Mouse (Mus musculus) kidney, adult 2 months (tissue): ENCODE measurements at regions not wholly inside any gene's neighbourhood (a gene's known extent, or its start where the extent isn't known, plus 50 kb on each side); places are given as distances from the start of the nearest gene placed in this dataset.

Experiments used
- DNase-seq: peaks from one replicate; pipeline ENCODE4 v3.0.0; 2021
- H3K27ac ChIP-seq: fragments of 200-500 bp; 2 replicates; pipeline ENCODE4 v1.5.1; 2012; ENCODE audit warnings: low read depth, low read length, control low read depth, inconsistent platforms; ENCODE audit not compliant: insufficient read depth
- H3K27me3 ChIP-seq: fragments of 200-500 bp; replicated peaks from 2 replicates; pipeline ENCODE4 v1.6.1; 2012; ENCODE audit warnings: mild to moderate bottlenecking, moderate library complexity, low read length, inconsistent platforms; ENCODE audit not compliant: control insufficient read depth, insufficient read depth
- H3K36me3 ChIP-seq: fragments of 200-500 bp; 2 replicates; pipeline ENCODE4 v1.6.1; 2012; ENCODE audit warnings: mild to moderate bottlenecking, moderate library complexity, low read length, inconsistent platforms; ENCODE audit not compliant: control insufficient read depth, insufficient read depth
- H3K4me1 ChIP-seq: fragments of 200-500 bp; 2 replicates; pipeline ENCODE4 v1.6.1; 2011; ENCODE audit warnings: low read length; ENCODE audit not compliant: control insufficient read depth, insufficient read depth
- H3K4me3 ChIP-seq: fragments of 200-500 bp; 2 replicates; pipeline ENCODE4 v1.5.1; 2011; ENCODE audit warnings: mild to moderate bottlenecking, low read depth, low read length, control low read depth; ENCODE audit not compliant: insufficient read depth
- CTCF ChIP-seq: fragments of 200-500 bp; conservative IDR thresholded peaks from 2 replicates; pipeline ENCODE4 v1.5.1; 2011; ENCODE audit warnings: low read depth, mild to moderate bottlenecking, control low read depth, low read length, moderate library complexity, mixed read lengths; ENCODE audit not compliant: insufficient read depth, insufficient read length
- POLR2A ChIP-seq: fragments of 200-500 bp; IDR thresholded peaks from one replicate; pipeline ENCODE4 v1.6.1; 2011; ENCODE audit warnings: low read depth, low read length, control low read depth
- WGBS: fragments of 180-500 bp; shearing (Covaris S2); methylation state at CpG from one replicate; pipeline ENCODE4 v1.1.7; 2018; 5-methylcytosine and 5-hydroxymethylcytosine counted together

DNA sequence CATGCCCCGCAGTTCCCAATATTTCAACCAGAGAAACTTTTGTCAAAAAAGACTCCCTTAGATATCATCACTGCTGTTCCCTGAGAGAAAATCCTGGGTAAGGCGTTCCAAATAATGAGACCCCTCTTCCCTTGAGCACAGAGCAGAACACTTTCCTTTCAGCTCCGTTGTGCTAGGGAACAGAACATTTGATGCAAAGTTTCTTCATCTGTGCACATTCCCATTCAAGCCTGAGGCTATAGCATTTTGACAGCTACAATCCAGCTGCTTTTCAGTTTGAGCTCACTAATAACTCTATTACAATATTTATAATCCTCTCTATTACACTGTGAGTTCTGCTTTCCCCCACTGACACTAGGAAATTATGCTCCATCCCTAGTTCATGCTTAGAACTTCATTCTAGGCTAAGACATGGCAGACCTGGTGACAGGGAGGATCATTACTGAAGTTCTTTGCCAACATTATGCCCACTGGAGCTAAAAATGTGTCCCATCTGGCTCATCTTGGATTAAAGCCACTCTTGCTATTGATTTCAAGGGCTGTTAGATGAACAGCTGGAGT, 692.8 kb downstream of the Dnah5 start:
- no peak for TF ChIP-seq POLR2A
- TF ChIP-seq CTCF: no peak
- H3K27me3 ChIP-seq: no peaks in the 10 kb centered on the region
- no peak overlapping the region for H3K27ac ChIP-seq
- H3K4me3 ChIP-seq: no peak overlapping the region
- no peaks in the 10 kb centered on the region for H3K36me3 ChIP-seq
- H3K4me1 ChIP-seq: no peaks in the 10 kb centered on the region
- WGBS: 70% methylated on average over 3 of the region's 3 CpGs
- no peak for DNase-seq

DNA sequence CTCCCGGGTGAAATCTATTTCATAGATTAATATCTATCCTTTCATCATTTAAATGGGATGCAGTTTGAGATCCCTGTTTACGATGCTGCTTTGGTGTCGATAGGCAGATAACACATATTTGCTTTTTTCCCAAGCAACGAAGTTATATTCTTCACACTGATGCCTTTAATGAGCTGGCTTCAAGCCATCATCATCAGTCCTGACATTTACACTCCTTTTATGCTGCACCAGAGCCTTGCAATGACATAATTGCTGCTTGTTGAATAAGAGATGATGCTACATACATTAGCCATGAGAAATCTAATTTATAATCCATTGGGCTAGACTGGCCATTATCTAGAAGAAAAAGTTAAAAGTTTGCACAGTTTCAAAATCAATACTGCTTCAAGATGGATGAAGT, 718.9 kb downstream of the Dnah5 start:
- Histone ChIP-seq H3K4me3 (no peak overlapping the region), H3K27ac (no peak overlapping the region), H3K4me1 (no peaks in the 10 kb centered on the region), H3K36me3 (no peaks in the 10 kb centered on the region), H3K27me3 (no peaks in the 10 kb centered on the region)
- TF ChIP-seq POLR2A: no peak
- no peak for TF ChIP-seq CTCF
- WGBS: 72% methylated on average over 4 of the region's 4 CpGs
- no peak for DNase-seq

DNA sequence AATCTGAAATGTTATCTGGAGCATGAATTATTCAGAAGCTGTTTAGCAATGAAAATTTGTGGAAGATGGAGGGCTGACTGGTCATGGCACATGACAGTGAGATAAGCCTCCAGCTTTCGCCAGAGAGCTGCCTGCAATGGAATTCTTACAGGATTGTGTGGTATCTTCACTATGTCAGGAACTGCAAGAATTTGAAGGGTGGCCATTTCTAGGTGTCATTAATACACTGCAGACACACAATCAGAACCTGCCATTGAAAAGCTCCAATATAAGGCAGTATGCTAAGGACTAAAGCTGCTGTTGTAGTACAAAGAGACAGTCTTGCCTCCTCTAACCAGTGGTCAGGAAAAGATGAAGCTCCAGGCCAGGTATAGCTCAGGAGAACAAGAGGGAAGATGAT, 744.7 kb downstream of the Dnah5 start:
- 68% methylated on average over 1 of the region's 1 CpGs for WGBS
- no peaks in the 10 kb centered on the region; the same call in 1 of the 2 replicates for H3K27me3 ChIP-seq
- H3K4me1 ChIP-seq: no peaks in the 10 kb centered on the region
- no peak overlapping the region for H3K27ac ChIP-seq
- no peaks in the 10 kb centered on the region for H3K36me3 ChIP-seq
- no peak for DNase-seq
- no peak overlapping the region for H3K4me3 ChIP-seq
- no peak for TF ChIP-seq POLR2A
- no peak for TF ChIP-seq CTCF
